Mouse (Mus musculus): ENCODE results near the gene Pnma5. TPM values are rescaled to one million over a fixed set of nuclear protein-coding genes. Genes with fewer than 3 reads are reported as not detected.

Gene Pnma5
- polyA plus RNA-seq, 2 experiments: not detected

GRCm38 (mm10) chrX:72985607-72986006, 51.3 kb downstream of the Pnma5 start:
- Histone ChIP-seq H3K9me3 (ENCODE audit: control insufficient read depth, low read length) (no peaks in the 10 kb centered on the region), H3K27ac (no peak overlapping the region), H3K4me1 (replicated peaks; ENCODE audit: control insufficient read depth in 2 of 2, insufficient read depth in 2 of 2, low read length in 1 of 2) (peaks cover 0 to 3% of the 10 kb centered on the region in 2 experiments; a peak in 1 of 4 replicates), H3K36me3 (replicated peaks; ENCODE audit: control insufficient read depth, insufficient read depth, low read depth) (no peaks in the 10 kb centered on the region), H3K4me2 (ENCODE audit: low read depth) (no peak overlapping the region), H3K9ac (replicated peaks) (no peak overlapping the region), H3K4me3 (ENCODE audit: insufficient read depth in 1 of 2, low read depth in 2 of 2, low read length in 2 of 2) (no peak overlapping the region), H3K27me3 (ENCODE audit: control insufficient read depth, insufficient read depth, low read length) (peaks cover 2% of the 10 kb centered on the region; the same call in 1 of the 2 replicates)
- WGBS (ENCODE audit: insufficient replicate concordance): 23% methylated on average over 2 of the region's 2 CpGs
- no peak for TF ChIP-seq EP300 (IDR thresholded peaks at IDR 0.05; ENCODE audit: low read depth)
- TF ChIP-seq CTCF (IDR thresholded peaks at IDR 0.05; ENCODE audit: low read depth): no peak
- peak; percentile 33; the same call in 1 of the 2 replicates for ATAC-seq (ENCODE audit: insufficient read depth)
- DNase-seq (ENCODE audit: low read depth in 3 of 3, low spot score in 3 of 3): no peak

MicroRNAs encoded within 50 kb of the gene (microRNA counts, 519-probe panel; counts per million panel counts)
- 69.9 counts per million for microRNA mmu-miR-2137

Small RNA genes within 50 kb of the gene (microRNA-seq; reads per million reads assigned to microRNA genes)
- gene Mir2137: 3.8 reads per million

Other genes starting within 250 kb of the Pnma5 start
- 0.01 TPM in 2 replicates for gene Gabrq, start 211.9 kb downstream of the Pnma5 start, polyA plus RNA-seq (2012; rRNA removed)
- not detected in 2 replicates for gene Gabrq, start 211.9 kb downstream of the Pnma5 start, polyA plus RNA-seq (2014; fragmentation: Nextera tagmentation; extraction: Ambion mirVana)
- gene Cetn2, start 118.7 kb downstream of the Pnma5 start, polyA plus RNA-seq (2012; rRNA removed): 7.7 and 12.6 TPM in 2 replicates
- gene Cetn2, start 118.7 kb downstream of the Pnma5 start, polyA plus RNA-seq (2014; fragmentation: Nextera tagmentation; extraction: Ambion mirVana): 34.7 and 36.9 TPM in 2 replicates
- gene Nsdhl, start 118.5 kb downstream of the Pnma5 start, polyA plus RNA-seq (2012; rRNA removed): 22.8 and 24.7 TPM in 2 replicates
- 23.5 and 26.4 TPM in 2 replicates for gene Nsdhl, start 118.5 kb downstream of the Pnma5 start, polyA plus RNA-seq (2014; fragmentation: Nextera tagmentation; extraction: Ambion mirVana)
- gene Zfp185, start 49.8 kb downstream of the Pnma5 start, polyA plus RNA-seq (2012; rRNA removed): 0.45 and 0.81 TPM in 2 replicates
- gene Zfp185, start 49.8 kb downstream of the Pnma5 start, polyA plus RNA-seq (2014; fragmentation: Nextera tagmentation; extraction: Ambion mirVana): 1.6 and 1.7 TPM in 2 replicates
- not detected in 2 replicates for gene Pnma3, start 27.7 kb upstream of the Pnma5 start, polyA plus RNA-seq (2012; rRNA removed)
- gene Pnma3, start 27.7 kb upstream of the Pnma5 start, polyA plus RNA-seq (2014; fragmentation: Nextera tagmentation; extraction: Ambion mirVana): not detected in 2 replicates
- 0.23 and 1.0 TPM in 2 replicates for gene Xlr4a, start 45.4 kb upstream of the Pnma5 start, polyA plus RNA-seq (2012; rRNA removed)
- gene Xlr4a, start 45.4 kb upstream of the Pnma5 start, polyA plus RNA-seq (2014; fragmentation: Nextera tagmentation; extraction: Ambion mirVana): 1.1 TPM in 2 replicates
- gene Xlr3a, start 60.0 kb upstream of the Pnma5 start, polyA plus RNA-seq (2012; rRNA removed): 1.5 and 1.8 TPM in 2 replicates
- gene Xlr3a, start 60.0 kb upstream of the Pnma5 start, polyA plus RNA-seq (2014; fragmentation: Nextera tagmentation; extraction: Ambion mirVana): 0.74 and 3.8 TPM in 2 replicates
- 0.03 TPM in 2 replicates for gene Gm14685, start 79.9 kb upstream of the Pnma5 start, polyA plus RNA-seq (2012; rRNA removed)
- gene Gm14685, start 79.9 kb upstream of the Pnma5 start, polyA plus RNA-seq (2014; fragmentation: Nextera tagmentation; extraction: Ambion mirVana): not detected in 2 replicates
- not detected in 2 replicates for gene Xlr5b, start 111.7 kb upstream of the Pnma5 start, polyA plus RNA-seq (2012; rRNA removed)
- gene Xlr5b, start 111.7 kb upstream of the Pnma5 start, polyA plus RNA-seq (2014; fragmentation: Nextera tagmentation; extraction: Ambion mirVana): not detected in 2 replicates
- gene DXBay18, start 112.3 kb upstream of the Pnma5 start, polyA plus RNA-seq (2012; rRNA removed): not detected in 2 replicates
- not detected in 2 replicates for gene DXBay18, start 112.3 kb upstream of the Pnma5 start, polyA plus RNA-seq (2014; fragmentation: Nextera tagmentation; extraction: Ambion mirVana)
- gene Spin2d, start 139.9 kb upstream of the Pnma5 start, polyA plus RNA-seq (2012; rRNA removed): not detected in 2 replicates
- not detected in 2 replicates for gene Spin2d, start 139.9 kb upstream of the Pnma5 start, polyA plus RNA-seq (2014; fragmentation: Nextera tagmentation; extraction: Ambion mirVana)
- gene Xlr3b, start 155.1 kb upstream of the Pnma5 start, polyA plus RNA-seq (2012; rRNA removed): 0.63 and 2.1 TPM in 2 replicates
- gene Xlr3b, start 155.1 kb upstream of the Pnma5 start, polyA plus RNA-seq (2014; fragmentation: Nextera tagmentation; extraction: Ambion mirVana): 1.7 and 2.0 TPM in 2 replicates
- 0.73 and 1.9 TPM in 2 replicates for gene Xlr4b, start 177.2 kb upstream of the Pnma5 start, polyA plus RNA-seq (2012; rRNA removed)
- 1.2 and 2.9 TPM in 2 replicates for gene Xlr4b, start 177.2 kb upstream of the Pnma5 start, polyA plus RNA-seq (2014; fragmentation: Nextera tagmentation; extraction: Ambion mirVana)
- 1.5 and 1.9 TPM in 2 replicates for gene F8a, start 191.2 kb upstream of the Pnma5 start, polyA plus RNA-seq (2012; rRNA removed)
- gene F8a, start 191.2 kb upstream of the Pnma5 start, polyA plus RNA-seq (2014; fragmentation: Nextera tagmentation; extraction: Ambion mirVana): 2.4 and 2.9 TPM in 2 replicates
- gene Xlr4c, start 206.0 kb upstream of the Pnma5 start, polyA plus RNA-seq (2012; rRNA removed): 0.12 and 0.19 TPM in 2 replicates
- gene Xlr4c, start 206.0 kb upstream of the Pnma5 start, polyA plus RNA-seq (2014; fragmentation: Nextera tagmentation; extraction: Ambion mirVana): 0.20 and 0.49 TPM in 2 replicates
- not detected in 2 replicates for gene Xlr3c, start 228.3 kb upstream of the Pnma5 start, polyA plus RNA-seq (2012; rRNA removed)
- gene Xlr3c, start 228.3 kb upstream of the Pnma5 start, polyA plus RNA-seq (2014; fragmentation: Nextera tagmentation; extraction: Ambion mirVana): not detected in 2 replicates

All from liver, embryonic 14.5 days (tissue).